Mouse (Mus musculus) midbrain, embryonic 16.5 days (tissue): ENCODE data around the gene Hnrnpr. TPM values are rescaled to one million over a fixed set of nuclear protein-coding genes. Genes with fewer than 3 reads are reported as not detected.

Experiments
- ATAC-seq: fragments of 200-750 bp; cut with Nextera tagmentation; 2 replicates; pipeline ENCODE4 v1.8.0; 2017; ENCODE audit warnings: moderate TSS enrichment
- H3K27ac ChIP-seq: fragments of 300-500 bp; sonication (generic); 2 replicates; pipeline ENCODE4 v1.5.1; 2014; ENCODE audit warnings: mild to moderate bottlenecking, low read length, mixed read lengths
- H3K27me3 ChIP-seq: fragments of 300-500 bp; sonication (generic); 2 replicates; pipeline ENCODE4 v1.6.1; 2014; ENCODE audit warnings: low read depth, low read length, mixed read lengths; ENCODE audit not compliant: control insufficient read depth, insufficient read depth
- H3K36me3 ChIP-seq: fragments of 300-500 bp; sonication (generic); 2 replicates; pipeline ENCODE4 v1.6.1; 2014; ENCODE audit warnings: mild to moderate bottlenecking, low read length, moderate library complexity, mixed read lengths; ENCODE audit not compliant: control insufficient read depth, insufficient read depth
- H3K4me1 ChIP-seq: fragments of 300-500 bp; sonication (generic); 2 replicates; pipeline ENCODE4 v1.6.1; 2014; ENCODE audit warnings: mild to moderate bottlenecking, low read length, mixed read lengths; ENCODE audit not compliant: control insufficient read depth, insufficient read depth
- H3K4me2 ChIP-seq: fragments of 300-500 bp; sonication (generic); 2 replicates; pipeline ENCODE4 v1.6.1; 2014; ENCODE audit warnings: mild to moderate bottlenecking, low read length, mixed read lengths
- H3K4me3 ChIP-seq: fragments of 300-500 bp; sonication (generic); 2 replicates; pipeline ENCODE4 v1.5.1; 2014; ENCODE audit warnings: low read depth, mild to moderate bottlenecking, low read length, moderate library complexity, mixed read lengths
- H3K9ac ChIP-seq: fragments of 300-500 bp; sonication (generic); 2 replicates; pipeline ENCODE4 v1.6.1; 2014; ENCODE audit warnings: low read depth, low read length, mixed read lengths
- H3K9me3 ChIP-seq: fragments of 300-500 bp; sonication (generic); replicated peaks from 2 replicates; pipeline ENCODE4 v1.6.1; 2014; ENCODE audit warnings: mild to moderate bottlenecking, low read length, mixed read lengths; ENCODE audit not compliant: control insufficient read depth, poor library complexity, severe bottlenecking
- WGBS: fragments of 180-500 bp; shearing (Covaris S2); extraction: QIAGEN DNeasy Blood & Tissue Kit; methylation state at CpG from one replicate; pipeline ENCODE4 v1.1.7; 2014; 5-methylcytosine and 5-hydroxymethylcytosine counted together
- polyA plus RNA-seq: library from polyadenylated mRNA; unstranded; fragments of >200 nt; fragmentation: Nextera tagmentation; extraction: Ambion mirVana; gene quantifications from 2 replicates; pipeline ENCODE4 v1.2.1, GENCODE M21; 2015

Hnrnpr gene
- polyA plus RNA-seq, 1 experiment from 2014 or later, result 194 TPM

GRCm38 (mm10) chr4:136317667-136318066 is 6.9 kb downstream of the Hnrnpr start:
- Histone ChIP-seq H3K27ac (no peak overlapping the region), H3K9me3 (no peaks in the 10 kb centered on the region), H3K36me3 (peaks cover 12% of the 10 kb centered on the region), H3K4me1 (peaks cover 20% of the 10 kb centered on the region), H3K9ac (no peak overlapping the region), H3K27me3 (no peaks in the 10 kb centered on the region), H3K4me3 (no peak overlapping the region), H3K4me2 (no peak overlapping the region)
- ATAC-seq, result no peak
- WGBS, result 56% methylated on average over 4 of the region's 4 CpGs

DNA sequence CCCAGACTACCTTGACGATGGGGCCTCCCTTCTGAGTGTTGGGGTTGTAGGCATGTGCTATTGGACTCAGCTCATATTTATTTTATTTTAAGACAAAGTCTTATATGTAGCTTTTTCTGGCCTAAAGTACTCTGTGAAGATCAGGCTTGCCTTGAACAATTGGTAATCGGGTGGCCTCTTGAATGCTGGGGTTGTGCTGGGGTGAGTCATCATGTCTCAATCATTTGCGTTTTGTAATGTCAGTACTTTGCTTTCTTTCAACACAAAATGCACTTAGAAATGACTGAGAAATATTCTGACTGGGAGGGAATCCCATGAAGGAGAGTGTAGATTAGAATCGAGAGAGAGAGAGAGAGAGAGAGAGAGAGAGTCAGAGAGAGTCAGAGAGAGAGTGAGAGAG is 9.3 kb downstream of the Hnrnpr start:
- Histone ChIP-seq H3K36me3 (peaks cover 14% of the 10 kb centered on the region), H3K4me2 (no peak overlapping the region), H3K9ac (no peak overlapping the region), H3K27me3 (no peaks in the 10 kb centered on the region), H3K9me3 (no peaks in the 10 kb centered on the region), H3K27ac (no peak overlapping the region), H3K4me3 (no peak overlapping the region), H3K4me1 (peaks cover 2% of the 10 kb centered on the region)
- ATAC-seq, result no peak
- WGBS, result 87% methylated on average over 4 of the region's 4 CpGs

- no peak for ATAC-seq
- H3K9ac ChIP-seq, result no peak overlapping the region
- H3K36me3 ChIP-seq, result peaks cover 7% of the 10 kb centered on the region; the same call in 1 of the 2 replicates
- WGBS, result 65% methylated on average over 2 of the region's 2 CpGs
- no peaks in the 10 kb centered on the region for H3K27me3 ChIP-seq
- no peak overlapping the region for H3K4me2 ChIP-seq
- H3K4me1 ChIP-seq, result no peaks in the 10 kb centered on the region
- H3K27ac ChIP-seq, result no peak overlapping the region
- no peaks in the 10 kb centered on the region for H3K9me3 ChIP-seq
- no peak overlapping the region for H3K4me3 ChIP-seq
Measured at GRCm38 (mm10) chr4:136324226-136324625, 13.5 kb downstream of the Hnrnpr start.

DNA sequence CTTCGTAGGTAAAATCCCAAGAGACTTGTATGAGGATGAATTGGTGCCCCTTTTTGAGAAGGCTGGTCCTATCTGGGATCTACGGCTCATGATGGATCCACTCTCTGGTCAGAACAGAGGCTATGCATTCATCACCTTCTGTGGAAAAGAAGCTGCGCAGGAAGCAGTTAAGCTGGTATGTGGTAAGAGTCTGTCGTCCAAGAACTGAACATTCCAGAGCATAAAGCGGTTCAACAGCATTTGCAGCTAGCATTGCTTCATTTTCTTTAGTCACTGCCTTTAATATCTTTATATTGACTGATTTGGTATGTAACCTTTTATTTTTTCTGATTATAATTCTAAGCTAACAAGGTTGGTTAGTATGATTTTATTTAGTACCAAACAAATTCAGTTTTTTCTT is 16.5 kb downstream of the Hnrnpr start:
- H3K4me3 ChIP-seq, result no peak overlapping the region
- H3K27ac ChIP-seq, result no peak overlapping the region
- no peak overlapping the region for H3K4me2 ChIP-seq
- H3K4me1 ChIP-seq, result no peaks in the 10 kb centered on the region
- H3K9me3 ChIP-seq, result no peaks in the 10 kb centered on the region
- peaks cover 5% of the 10 kb centered on the region; the same call in 1 of the 2 replicates for H3K36me3 ChIP-seq
- no peak overlapping the region for H3K9ac ChIP-seq
- no peaks in the 10 kb centered on the region for H3K27me3 ChIP-seq
- ATAC-seq, result no peak
- WGBS, result 85% methylated on average over 5 of the region's 5 CpGs

- Histone ChIP-seq H3K9ac (no peak overlapping the region), H3K9me3 (no peaks in the 10 kb centered on the region), H3K4me1 (no peaks in the 10 kb centered on the region), H3K4me2 (no peak overlapping the region), H3K4me3 (no peak overlapping the region), H3K36me3 (peaks cover 4% of the 10 kb centered on the region; the same call in 1 of the 2 replicates), H3K27me3 (no peaks in the 10 kb centered on the region), H3K27ac (no peak overlapping the region)
- no peak for ATAC-seq
Measured at GRCm38 (mm10) chr4:136328115-136328514, 17.4 kb downstream of the Hnrnpr start.

DNA sequence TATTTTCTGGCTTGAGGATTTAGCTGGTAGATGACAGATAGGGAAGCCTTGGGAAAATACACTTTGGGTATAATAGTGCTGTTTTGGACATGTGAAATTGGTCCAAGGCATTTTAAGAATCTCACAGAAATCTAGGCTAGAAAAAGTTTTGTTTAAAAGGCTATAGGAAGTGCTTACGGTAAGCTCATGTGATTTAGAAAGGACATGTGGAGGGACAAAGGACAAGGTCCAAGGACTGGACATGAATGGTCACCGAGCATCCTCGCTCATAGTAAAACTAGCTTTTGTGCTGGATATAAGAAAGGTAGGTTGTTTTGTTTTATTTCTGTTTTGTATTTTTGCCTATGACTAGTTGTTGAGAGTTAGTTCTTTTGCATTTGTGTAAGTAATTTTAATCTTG is 21.0 kb downstream of the Hnrnpr start:
- H3K4me3 ChIP-seq, result no peak overlapping the region
- no peak overlapping the region for H3K4me2 ChIP-seq
- H3K9me3 ChIP-seq, result no peaks in the 10 kb centered on the region
- H3K36me3 ChIP-seq, result peaks cover 7% of the 10 kb centered on the region; the same call in 1 of the 2 replicates
- 98% methylated on average over 3 of the region's 3 CpGs for WGBS
- no peak for ATAC-seq
- H3K27me3 ChIP-seq, result no peaks in the 10 kb centered on the region
- H3K4me1 ChIP-seq, result no peaks in the 10 kb centered on the region
- no peak overlapping the region for H3K9ac ChIP-seq
- H3K27ac ChIP-seq, result no peak overlapping the region

- H3K27me3 ChIP-seq, result no peaks in the 10 kb centered on the region
- H3K4me3 ChIP-seq, result no peak overlapping the region
- H3K4me2 ChIP-seq, result no peak overlapping the region
- no peak overlapping the region for H3K27ac ChIP-seq
- no peak overlapping the region for H3K9ac ChIP-seq
- no peaks in the 10 kb centered on the region for H3K9me3 ChIP-seq
- no peak for ATAC-seq
- WGBS, result 89% methylated on average over 3 of the region's 3 CpGs
- H3K36me3 ChIP-seq, result peaks cover 10% of the 10 kb centered on the region; the same call in 1 of the 2 replicates
- no peaks in the 10 kb centered on the region for H3K4me1 ChIP-seq
Measured at GRCm38 (mm10) chr4:136333191-136333590, 22.4 kb downstream of the Hnrnpr start.

DNA sequence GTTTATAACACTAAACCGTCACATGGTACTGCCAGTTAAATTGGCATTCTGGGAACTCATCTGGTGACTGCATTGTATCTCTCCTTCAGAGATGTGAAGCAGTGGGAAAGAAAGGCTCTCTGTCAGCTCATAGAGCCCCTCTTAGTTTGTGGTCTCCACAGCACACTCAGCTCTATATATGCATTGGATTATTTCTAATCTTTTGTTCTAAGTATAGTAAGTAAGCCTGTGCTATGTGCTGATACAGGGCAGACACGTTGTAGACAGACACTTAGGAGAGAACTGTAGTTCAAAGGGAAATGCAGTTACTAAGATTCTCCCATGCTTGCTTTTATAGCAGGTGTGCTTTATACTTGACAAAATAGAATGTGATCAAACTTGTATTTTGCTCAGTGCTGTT is 24.3 kb downstream of the Hnrnpr start:
- peaks cover 10% of the 10 kb centered on the region; the same call in 1 of the 2 replicates for H3K36me3 ChIP-seq
- no peak overlapping the region for H3K4me3 ChIP-seq
- WGBS, result 72% methylated on average over 2 of the region's 2 CpGs
- no peak overlapping the region for H3K9ac ChIP-seq
- no peak overlapping the region for H3K4me2 ChIP-seq
- no peaks in the 10 kb centered on the region for H3K9me3 ChIP-seq
- no peaks in the 10 kb centered on the region for H3K4me1 ChIP-seq
- ATAC-seq, result no peak
- no peak overlapping the region for H3K27ac ChIP-seq
- no peaks in the 10 kb centered on the region for H3K27me3 ChIP-seq

DNA sequence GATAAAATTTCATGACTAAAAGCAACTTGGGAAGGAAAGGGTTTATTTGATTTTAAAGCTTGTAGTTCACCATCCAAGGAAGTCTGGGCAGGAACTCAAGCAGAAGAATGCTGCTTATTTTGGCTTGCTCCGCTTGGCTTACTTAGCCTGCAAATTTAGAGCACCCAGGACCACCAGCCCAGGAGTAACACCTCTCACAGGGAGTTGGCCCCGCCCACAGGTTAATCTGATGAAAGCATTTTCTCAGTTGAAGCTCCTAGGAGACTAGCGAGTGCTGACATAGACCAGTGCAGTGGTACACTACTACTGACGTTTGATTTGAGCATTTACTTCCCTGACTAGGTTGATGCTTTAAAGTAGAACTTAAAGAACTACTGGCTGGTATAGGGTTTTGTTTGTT is 26.4 kb downstream of the Hnrnpr start:
- ATAC-seq, result no peak
- Histone ChIP-seq H3K27me3 (no peaks in the 10 kb centered on the region), H3K9me3 (no peaks in the 10 kb centered on the region), H3K27ac (no peak overlapping the region), H3K9ac (no peak overlapping the region), H3K4me2 (no peak overlapping the region), H3K4me3 (no peak overlapping the region), H3K36me3 (peaks cover 12% of the 10 kb centered on the region; the same call in 1 of the 2 replicates), H3K4me1 (no peaks in the 10 kb centered on the region)
- WGBS, result 66% methylated on average over 4 of the region's 4 CpGs
